Mouse (Mus musculus) MEL-GATA-1-ER (cell line): ENCODE measurements around the gene Lelp1.

Experiments used
- DNase-seq: peaks from one replicate; pipeline ENCODE4 v3.0.0-alpha.2; 2012; ENCODE audit warnings: low read depth; ENCODE audit errors: extremely low read depth

Lelp1 gene

GRCm38 (mm10) chr3:92142644-92143043 is at the start of gene Lelp1:
TSS of gene Lelp1 (minus strand) at chr3:92142744.
- DNase-seq, result no peak

GRCm38 (mm10) chr3:92176880-92177279 is 34.3 kb upstream of the Lelp1 start:
- no peak for DNase-seq

- no peak for DNase-seq
Measured at GRCm38 (mm10) chr3:92169847-92170246, 27.3 kb upstream of the Lelp1 start.

- peak; percentile 27 for DNase-seq
Measured at GRCm38 (mm10) chr3:92153322-92153721, 10.8 kb upstream of the Lelp1 start.

- DNase-seq, result peak; percentile 37
Measured at GRCm38 (mm10) chr3:92150631-92151277, 8.2 kb upstream of the Lelp1 start.

GRCm38 (mm10) chr3:92147913-92148312 is 5.4 kb upstream of the Lelp1 start:
- DNase-seq, result no peak

GRCm38 (mm10) chr3:92147420-92147819 is 4.9 kb upstream of the Lelp1 start:
- DNase-seq, result no peak

GRCm38 (mm10) chr3:92123847-92124246 is 18.7 kb downstream of the Lelp1 start, which contains the start of gene Prr9:
TSS of gene Prr9 (minus strand) at chr3:92123947.
- no peak for DNase-seq

GRCm38 (mm10) chr3:92120902-92121301 is 21.6 kb downstream of the Lelp1 start:
- DNase-seq, result no peak

GRCm38 (mm10) chr3:92117930-92118329 is 24.6 kb downstream of the Lelp1 start:
- no peak for DNase-seq

GRCm38 (mm10) chr3:92111526-92111925 is 31.0 kb downstream of the Lelp1 start:
- DNase-seq, result no peak

GRCm38 (mm10) chr3:92110790-92111189 is 31.8 kb downstream of the Lelp1 start:
- DNase-seq, result no peak

- DNase-seq, result no peak
Measured at GRCm38 (mm10) chr3:92106582-92106981, 36.0 kb downstream of the Lelp1 start.
